Mouse (Mus musculus) lung, postnatal 0 days (tissue): ENCODE measurements around the gene Pdcd1lg2. TPM values are rescaled to one million over a fixed set of nuclear protein-coding genes. Genes with fewer than 3 reads are reported as not detected.

ENCODE experiments used
- ATAC-seq: fragments of 200-750 bp; cut with Nextera tagmentation; 2 replicates; pipeline ENCODE4 v1.8.0; 2017; ENCODE audit warnings: moderate library complexity
- DNase-seq: peaks from one replicate; pipeline ENCODE4 v3.0.0-alpha.2; 2016; ENCODE audit warnings: low spot score
- H3K27ac ChIP-seq: fragments of 300-500 bp; sonication (generic); 2 replicates; pipeline ENCODE4 v1.5.1; 2014; ENCODE audit warnings: antibody characterized with exemption, mild to moderate bottlenecking, low read length, mixed read lengths
- H3K27me3 ChIP-seq: fragments of 300-500 bp; sonication (generic); replicated peaks from 2 replicates; pipeline ENCODE4 v1.6.1; 2014; ENCODE audit warnings: low read length, mixed read lengths; ENCODE audit not compliant: insufficient read depth
- H3K36me3 ChIP-seq: fragments of 300-500 bp; sonication (generic); 2 replicates; pipeline ENCODE4 v1.6.1; 2014; ENCODE audit warnings: low read length, mixed read lengths; ENCODE audit not compliant: insufficient read depth
- H3K4me1 ChIP-seq: fragments of 300-500 bp; sonication (generic); 2 replicates; pipeline ENCODE4 v1.6.1; 2014; ENCODE audit warnings: antibody characterized with exemption, low read depth, low read length, mixed read lengths; ENCODE audit not compliant: insufficient read depth
- H3K4me2 ChIP-seq: fragments of 300-500 bp; sonication (generic); replicated peaks from 2 replicates; pipeline ENCODE4 v1.6.1; 2014; ENCODE audit warnings: low read depth, mild to moderate bottlenecking, low read length, moderate library complexity, mixed read lengths
- H3K4me3 ChIP-seq: fragments of 300-500 bp; sonication (generic); 2 replicates; pipeline ENCODE4 v1.5.1; 2014; ENCODE audit warnings: low read depth, low read length
- H3K9ac ChIP-seq: fragments of 300-500 bp; sonication (generic); replicated peaks from 2 replicates; pipeline ENCODE4 v1.6.1; 2014; ENCODE audit warnings: low read depth, mild to moderate bottlenecking
- H3K9me3 ChIP-seq: fragments of 300-500 bp; sonication (generic); 2 replicates; pipeline ENCODE4 v1.6.1; 2016; ENCODE audit warnings: low read length, mixed read lengths
- CTCF ChIP-seq: IDR thresholded peaks from 2 replicates; pipeline ENCODE4 v1.5.1; 2016; ENCODE audit warnings: antibody characterized with exemption, mild to moderate bottlenecking
- EP300 ChIP-seq: IDR thresholded peaks from 2 replicates; pipeline ENCODE4 v1.6.1; 2016; ENCODE audit warnings: antibody characterized with exemption, mild to moderate bottlenecking, control low read depth
- WGBS: fragments of 180-500 bp; shearing (Covaris S2); extraction: QIAGEN DNeasy Blood & Tissue Kit; methylation state at CpG from one replicate; pipeline ENCODE4 v1.1.7; 2014; 5-methylcytosine and 5-hydroxymethylcytosine counted together
- polyA plus RNA-seq: library from polyadenylated mRNA; unstranded; fragments of >200 nt; fragmentation: Nextera tagmentation; extraction: Ambion mirVana; gene quantifications from 2 replicates; pipeline ENCODE4 v1.2.1, GENCODE M21; 2015

Pdcd1lg2 gene
- polyA plus RNA-seq, 1 experiment from 2014 or later = 0.26 TPM

DNA sequence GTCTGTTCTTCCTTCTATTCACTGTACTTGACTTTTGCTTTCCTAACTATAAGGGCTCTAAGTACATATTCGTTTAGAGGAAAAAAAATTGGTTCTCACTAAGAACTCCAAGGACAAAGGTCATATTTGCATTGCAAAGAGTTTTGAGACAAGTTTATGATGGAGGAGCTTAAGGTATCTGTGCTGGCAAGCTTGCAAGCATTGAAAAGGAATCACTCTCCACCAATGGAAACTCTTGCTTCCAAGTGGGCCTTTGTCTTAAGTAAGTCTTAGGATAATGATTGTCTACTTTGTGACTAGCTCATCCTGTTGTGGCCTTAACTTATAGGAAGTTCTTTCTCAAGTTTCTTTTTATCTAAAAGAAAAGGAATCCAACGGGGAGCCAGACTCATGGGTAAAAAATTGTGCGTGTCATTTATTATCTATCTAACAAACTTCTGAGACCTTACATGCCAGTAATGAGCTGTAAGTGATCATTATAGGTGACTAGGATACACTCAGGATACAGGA is 5.7 kb downstream of the Pdcd1lg2 start:
- 48% methylated on average over 3 of the region's 3 CpGs for WGBS
- Histone ChIP-seq H3K9me3 (no peaks in the 10 kb centered on the region), H3K27ac (no peak overlapping the region), H3K4me1 (peaks cover 3% of the 10 kb centered on the region; the same call in 1 of the 2 replicates), H3K27me3 (no peaks in the 10 kb centered on the region), H3K9ac (no peak overlapping the region), H3K4me3 (no peak overlapping the region), H3K36me3 (no peaks in the 10 kb centered on the region), H3K4me2 (no peak overlapping the region)
- TF ChIP-seq CTCF = no peak
- TF ChIP-seq EP300 = no peak
- no peak for ATAC-seq
- DNase-seq = no peak

- Histone ChIP-seq H3K4me2 (no peak overlapping the region), H3K27ac (no peak overlapping the region), H3K9ac (no peak overlapping the region), H3K4me3 (no peak overlapping the region), H3K9me3 (no peaks in the 10 kb centered on the region), H3K36me3 (no peaks in the 10 kb centered on the region), H3K4me1 (peaks cover 3% of the 10 kb centered on the region; the same call in 1 of the 2 replicates), H3K27me3 (no peaks in the 10 kb centered on the region)
- ATAC-seq (no peak), DNase-seq (no peak)
- no peak for TF ChIP-seq EP300
- no peak for TF ChIP-seq CTCF
- 88% methylated on average over 2 of the region's 2 CpGs for WGBS
These were observed 6.5 kb downstream of the Pdcd1lg2 start for GRCm38 (mm10) chr19:29417188-29417587.

DNA sequence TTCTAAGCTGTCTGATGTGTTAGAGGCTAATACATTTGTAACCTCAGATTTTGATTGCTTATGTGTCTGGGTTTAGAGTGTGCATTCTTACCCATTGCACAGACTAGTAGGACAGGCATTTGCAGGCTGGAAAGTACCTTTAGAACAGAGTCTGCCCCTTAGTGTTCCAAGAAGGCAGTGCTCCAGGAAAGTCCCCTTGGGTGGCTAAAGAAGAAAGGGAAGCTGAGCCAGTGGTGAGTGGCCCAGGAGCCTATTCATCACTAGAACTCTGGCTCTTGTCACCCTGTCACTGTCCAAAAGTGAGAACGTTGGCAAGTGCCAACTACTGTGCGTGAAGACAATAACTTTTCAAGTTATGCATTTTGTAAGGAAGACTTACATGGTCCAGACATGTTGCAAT is 7.2 kb downstream of the Pdcd1lg2 start:
- WGBS = 32% methylated on average over 2 of the region's 2 CpGs

GRCm38 (mm10) chr19:29418661-29419115 is 8.0 kb downstream of the Pdcd1lg2 start:
- ATAC-seq = peak; percentile 21; the same call in 1 of the 2 replicates
- no peak overlapping the region; the same call in 1 of the 2 replicates for H3K4me2 ChIP-seq
- no peak overlapping the region for H3K4me3 ChIP-seq
- H3K4me1 ChIP-seq = peaks cover 3% of the 10 kb centered on the region; the same call in 1 of the 2 replicates
- TF ChIP-seq EP300 = no peak
- no peak; the same call in 1 of the 2 replicates for TF ChIP-seq CTCF
- no peak overlapping the region for H3K27ac ChIP-seq
- no peaks in the 10 kb centered on the region for H3K27me3 ChIP-seq
- WGBS = 3% methylated on average over 9 of the region's 9 CpGs
- no peaks in the 10 kb centered on the region for H3K9me3 ChIP-seq
- peak; percentile 44 for DNase-seq
- no peaks in the 10 kb centered on the region for H3K36me3 ChIP-seq
- no peak overlapping the region for H3K9ac ChIP-seq

More for the DNA sequence above, 7.2 kb downstream of the Pdcd1lg2 start:
- H3K27ac ChIP-seq = no peak overlapping the region
- H3K9ac ChIP-seq = no peak overlapping the region
- DNase-seq (no peak), ATAC-seq (no peak)
- no peaks in the 10 kb centered on the region for H3K36me3 ChIP-seq
- no peak overlapping the region for H3K4me3 ChIP-seq
- H3K4me1 ChIP-seq = peaks cover 3% of the 10 kb centered on the region; the same call in 1 of the 2 replicates
- TF ChIP-seq CTCF = no peak
- TF ChIP-seq EP300 = no peak
- H3K9me3 ChIP-seq = no peaks in the 10 kb centered on the region
- H3K4me2 ChIP-seq = no peak overlapping the region
- H3K27me3 ChIP-seq = no peaks in the 10 kb centered on the region

GRCm38 (mm10) chr19:29419506-29419905 is 8.8 kb downstream of the Pdcd1lg2 start:
- Histone ChIP-seq H3K27ac (no peak overlapping the region), H3K4me2 (no peak overlapping the region), H3K9ac (no peak overlapping the region), H3K27me3 (no peaks in the 10 kb centered on the region), H3K36me3 (no peaks in the 10 kb centered on the region), H3K4me3 (no peak overlapping the region), H3K9me3 (no peaks in the 10 kb centered on the region), H3K4me1 (peaks cover 3% of the 10 kb centered on the region; the same call in 1 of the 2 replicates)
- no peak for TF ChIP-seq EP300
- TF ChIP-seq CTCF = no peak
- DNase-seq (no peak), ATAC-seq (no peak)
- WGBS = 50% methylated on average over 3 of the region's 3 CpGs

GRCm38 (mm10) chr19:29419946-29420345 is 9.2 kb downstream of the Pdcd1lg2 start:
- DNase-seq = no peak
- Histone ChIP-seq H3K27me3 (no peaks in the 10 kb centered on the region), H3K36me3 (no peaks in the 10 kb centered on the region), H3K9me3 (no peaks in the 10 kb centered on the region), H3K9ac (no peak overlapping the region), H3K4me2 (no peak overlapping the region), H3K4me3 (no peak overlapping the region), H3K27ac (no peak overlapping the region), H3K4me1 (peaks cover 3% of the 10 kb centered on the region; the same call in 1 of the 2 replicates)
- TF ChIP-seq CTCF (no peak), EP300 (no peak)
- no peak; the same call in 1 of the 2 replicates for ATAC-seq
